Mouse (Mus musculus) small intestine, adult 2 months (tissue): Measurements from ENCODE around the gene Zfp78.

Experiments
- CTCF ChIP-seq: fragments of 200-500 bp; IDR thresholded peaks from 2 replicates; pipeline ENCODE4 v1.5.1; 2012; ENCODE audit warnings: low read depth, mild to moderate bottlenecking, control low read depth, inconsistent platforms, low read length, moderate library complexity, mixed read lengths; ENCODE audit not compliant: insufficient replicate concordance, insufficient read length; ENCODE audit errors: extremely low read depth
- POLR2A ChIP-seq: fragments of 200-500 bp; IDR thresholded peaks from 2 replicates; pipeline ENCODE4 v1.6.1; 2012; ENCODE audit warnings: low read depth, mild to moderate bottlenecking, control low read depth, inconsistent platforms, low read length, moderate library complexity

- TF ChIP-seq CTCF (peak; percentile 59; the same call in 1 of the 2 replicates), POLR2A (no peak)
Measured at GRCm38 (mm10) chr7:6430342-6430741, 67.3 kb downstream of the Zfp78 start.
